Mouse (Mus musculus) testis, adult 2 months (tissue): ENCODE measurements around the gene Ifi35. TPM values are rescaled to one million over a fixed set of nuclear protein-coding genes. Genes with fewer than 3 reads are reported as not detected.
"Not testable (repeated sequence)": the region's sequence is repeated elsewhere in the genome, so short reads cannot be mapped to it uniquely, and the experiment has no call there.

ENCODE experiments used
- H3K27ac ChIP-seq: fragments of 200-500 bp; 2 replicates; pipeline ENCODE4 v1.5.1; 2012; ENCODE audit warnings: low read depth, low read length; ENCODE audit not compliant: control insufficient read depth, insufficient read depth
- H3K27me3 ChIP-seq: fragments of 200-500 bp; 2 replicates; pipeline ENCODE4 v1.6.1; 2012; ENCODE audit warnings: mild to moderate bottlenecking, low read length, moderate library complexity; ENCODE audit not compliant: control insufficient read depth, insufficient read depth
- H3K36me3 ChIP-seq: fragments of 200-500 bp; 2 replicates; pipeline ENCODE4 v1.6.1; 2012; ENCODE audit warnings: mild to moderate bottlenecking, low read length; ENCODE audit not compliant: control insufficient read depth, insufficient read depth
- H3K4me1 ChIP-seq: fragments of 200-500 bp; 2 replicates; pipeline ENCODE4 v1.6.1; 2012; ENCODE audit warnings: low read length; ENCODE audit not compliant: control insufficient read depth, insufficient read depth
- H3K4me3 ChIP-seq: fragments of 200-500 bp; 2 replicates; pipeline ENCODE4 v1.5.1; 2012; ENCODE audit warnings: low read depth, mild to moderate bottlenecking, low read length, moderate library complexity, mixed read lengths; ENCODE audit not compliant: control insufficient read depth
- CTCF ChIP-seq: fragments of 200-500 bp; IDR thresholded peaks from 2 replicates; pipeline ENCODE4 v1.5.1; 2012; ENCODE audit warnings: low read depth, mild to moderate bottlenecking, inconsistent platforms, low read length, moderate library complexity; ENCODE audit not compliant: control insufficient read depth, insufficient read depth, insufficient replicate concordance
- POLR2A ChIP-seq: fragments of 200-500 bp; IDR thresholded peaks from 2 replicates; pipeline ENCODE4 v1.6.1; 2012; ENCODE audit warnings: low read depth, mild to moderate bottlenecking, inconsistent platforms, low read length, moderate library complexity; ENCODE audit not compliant: control insufficient read depth
- polyA plus RNA-seq: library from polyadenylated mRNA; depleted of rRNA; stranded (reverse); fragments of >200 nt; gene quantifications from 2 replicates; pipeline ENCODE4 v1.2.3, GENCODE M21; 2012

Gene Ifi35
- polyA plus RNA-seq, 1 experiment: 3.2 TPM

DNA sequence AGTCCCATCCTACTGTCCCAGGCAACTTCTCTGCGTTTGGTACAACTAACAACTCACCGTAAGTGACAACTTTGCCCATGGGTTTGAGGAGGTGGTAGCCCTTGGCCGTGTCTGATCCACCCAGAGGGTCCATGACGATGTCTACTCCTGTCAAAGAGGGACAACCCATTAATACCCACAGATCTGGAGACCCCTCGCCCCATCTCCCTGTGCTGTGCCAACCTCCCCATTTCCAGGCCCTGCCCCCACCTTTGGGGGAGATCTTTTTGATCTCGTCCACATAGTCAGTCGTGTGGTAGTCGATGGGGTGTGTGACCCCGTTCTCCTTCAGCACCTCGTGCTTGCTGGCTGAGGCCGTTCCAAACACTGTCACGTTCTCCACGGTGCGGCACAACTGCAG lies 13.9 kb downstream of the Ifi35 start:
- Histone ChIP-seq H3K27me3 (no peaks in the 10 kb centered on the region), H3K4me1 (peaks cover 21% of the 10 kb centered on the region), H3K36me3 (no peaks in the 10 kb centered on the region), H3K4me3 (peak overlapping the region; percentile 75), H3K27ac (no peak overlapping the region)
- TF ChIP-seq CTCF (no peak), POLR2A (no peak)

DNA sequence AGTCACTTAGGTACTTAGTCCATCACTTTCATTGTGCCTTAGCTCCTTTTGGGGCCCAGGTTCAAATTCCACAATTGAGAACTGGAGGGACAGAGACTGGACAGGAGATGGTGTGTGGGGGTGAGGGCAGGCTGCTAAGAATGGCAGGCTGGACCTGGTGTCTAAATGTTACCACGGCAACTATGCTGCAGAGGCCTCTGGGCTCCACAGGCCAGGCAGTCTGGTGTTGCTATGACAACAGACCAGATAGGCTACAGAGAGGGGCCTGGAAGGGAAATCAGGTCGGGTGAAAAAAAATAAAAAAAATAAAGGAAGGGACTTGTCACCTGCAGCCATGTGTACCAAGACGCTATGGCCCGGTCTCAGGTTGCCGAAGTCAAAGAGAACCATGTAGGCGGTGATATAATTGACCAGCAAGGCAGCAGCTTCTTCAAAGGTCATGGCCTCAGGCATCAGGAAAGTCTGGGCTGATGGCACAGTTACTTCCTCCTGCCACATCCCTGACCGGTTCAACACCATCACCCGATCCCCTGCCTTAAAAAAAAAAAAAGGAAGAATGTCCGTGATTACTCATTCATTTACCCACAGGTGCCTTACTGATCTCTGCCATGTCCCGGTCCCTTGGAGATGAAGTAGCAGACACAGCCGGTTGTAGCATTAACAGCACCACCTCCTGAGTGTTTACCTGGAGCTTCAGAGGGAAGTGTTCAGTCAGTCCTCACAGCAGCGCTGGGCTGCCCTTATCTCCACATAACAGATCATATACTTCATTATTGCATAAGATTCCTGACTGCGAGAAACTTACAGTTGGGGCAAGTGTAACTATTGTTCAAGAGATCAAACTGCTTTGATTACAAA lies 14.6 kb downstream of the Ifi35 start:
- H3K27me3 ChIP-seq: no peaks in the 10 kb centered on the region
- H3K27ac ChIP-seq: no peak overlapping the region
- H3K4me1 ChIP-seq: peaks cover 24% of the 10 kb centered on the region
- H3K36me3 ChIP-seq: no peaks in the 10 kb centered on the region
- H3K4me3 ChIP-seq: peak overlapping the region; percentile 75
- TF ChIP-seq POLR2A: no peak; the same call in 1 of the 2 replicates
- no peak for TF ChIP-seq CTCF

DNA sequence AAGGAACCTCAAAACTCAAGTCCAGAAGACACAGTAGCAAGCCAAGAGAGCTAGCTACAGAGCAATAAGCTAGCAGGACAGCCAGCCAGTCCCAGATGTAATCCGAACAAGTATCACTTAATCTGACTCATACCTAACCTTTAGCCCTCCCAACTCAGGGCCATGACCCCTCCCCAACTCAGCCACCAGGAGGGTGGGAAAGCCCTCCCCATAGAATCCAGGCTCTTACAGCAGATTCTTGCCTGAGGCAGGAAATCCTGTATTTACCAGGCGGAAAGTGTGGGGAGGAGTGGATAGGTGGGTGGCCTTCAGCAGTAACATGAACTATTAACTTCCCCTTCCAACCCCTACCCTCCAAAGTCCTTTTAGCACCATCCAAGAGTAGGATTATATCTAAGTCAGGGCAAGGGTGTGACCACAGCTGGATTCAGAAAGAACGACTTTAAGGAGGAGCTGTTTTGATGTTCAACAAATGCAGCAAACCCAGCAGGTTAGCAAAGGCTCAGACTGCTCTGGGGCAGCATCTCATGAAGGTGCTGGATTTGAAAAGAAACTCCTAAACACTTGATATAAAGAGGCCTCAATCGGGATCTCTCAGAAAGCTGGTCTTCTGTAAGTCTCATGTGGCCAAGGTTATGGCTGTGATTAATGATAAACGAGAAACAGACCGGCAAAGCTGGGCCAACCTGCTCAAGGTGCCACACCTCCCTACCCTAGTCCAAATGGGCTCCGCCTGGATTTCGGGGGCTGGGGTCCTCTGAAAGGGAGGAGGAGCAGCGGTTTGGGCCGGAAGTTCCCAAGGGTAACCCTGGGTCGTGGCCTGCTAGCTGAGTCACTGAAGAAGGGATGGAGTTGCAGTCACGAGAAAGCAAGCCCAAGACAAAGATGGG lies 16.2 kb downstream of the Ifi35 start, which contains the start of gene Rnd2:
Gene Rnd2 (plus strand): TSS at position 789 of the 890 bp plus-strand sequence.
- TF ChIP-seq CTCF (no peak), POLR2A (no peak)
- Histone ChIP-seq H3K4me3 (peak within 1 kb of the TSS; percentile 91), H3K27ac (peak within 1 kb of the TSS; percentile 44), H3K36me3 (no peaks in the 10 kb centered on the region), H3K27me3 (no peaks in the 10 kb centered on the region), H3K4me1 (peaks cover 30% of the 10 kb centered on the region)

DNA sequence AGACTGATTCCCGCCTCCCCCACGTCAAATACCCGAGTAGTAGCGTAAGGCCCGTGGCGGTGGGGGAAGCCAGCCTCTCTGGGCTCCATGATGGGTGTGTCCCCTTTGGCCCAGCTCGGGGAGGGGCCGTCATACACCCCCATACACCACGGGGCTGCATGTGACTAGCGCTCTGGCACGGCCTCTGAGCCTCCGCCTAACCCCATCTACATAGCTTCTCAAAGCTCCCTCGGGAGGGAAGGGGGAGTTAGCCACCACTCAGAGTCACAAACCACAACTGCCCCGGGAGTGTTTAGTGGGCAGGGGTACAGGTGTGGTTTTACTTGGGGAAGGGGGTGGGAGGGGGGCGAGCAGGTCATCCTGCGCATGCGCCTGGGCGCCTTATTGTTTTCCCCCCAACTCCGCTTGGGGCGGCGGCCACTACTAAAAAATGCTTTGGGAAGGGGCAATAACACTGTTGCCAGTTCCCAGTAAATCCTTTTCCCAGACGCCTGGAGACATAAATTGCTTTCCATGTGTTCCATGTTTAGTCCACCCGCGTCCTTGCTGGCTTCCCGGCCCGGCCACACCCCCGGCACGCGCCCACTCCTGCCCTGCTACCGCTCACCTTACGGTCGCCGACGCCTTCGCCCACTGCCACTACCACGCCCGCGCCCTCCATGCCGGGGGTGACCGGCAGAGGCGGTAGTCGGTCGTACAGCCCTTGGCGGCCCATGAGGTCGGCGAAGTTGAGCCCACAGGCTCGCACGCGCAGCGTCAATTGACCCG lies 17.1 kb downstream of the Ifi35 start:
- peak overlapping the region; percentile 91 for H3K4me3 ChIP-seq
- peaks cover 30% of the 10 kb centered on the region for H3K4me1 ChIP-seq
- H3K27me3 ChIP-seq: no peaks in the 10 kb centered on the region
- no peaks in the 10 kb centered on the region for H3K36me3 ChIP-seq
- TF ChIP-seq CTCF: no peak
- TF ChIP-seq POLR2A: no peak
- H3K27ac ChIP-seq: peak overlapping the region; percentile 44

DNA sequence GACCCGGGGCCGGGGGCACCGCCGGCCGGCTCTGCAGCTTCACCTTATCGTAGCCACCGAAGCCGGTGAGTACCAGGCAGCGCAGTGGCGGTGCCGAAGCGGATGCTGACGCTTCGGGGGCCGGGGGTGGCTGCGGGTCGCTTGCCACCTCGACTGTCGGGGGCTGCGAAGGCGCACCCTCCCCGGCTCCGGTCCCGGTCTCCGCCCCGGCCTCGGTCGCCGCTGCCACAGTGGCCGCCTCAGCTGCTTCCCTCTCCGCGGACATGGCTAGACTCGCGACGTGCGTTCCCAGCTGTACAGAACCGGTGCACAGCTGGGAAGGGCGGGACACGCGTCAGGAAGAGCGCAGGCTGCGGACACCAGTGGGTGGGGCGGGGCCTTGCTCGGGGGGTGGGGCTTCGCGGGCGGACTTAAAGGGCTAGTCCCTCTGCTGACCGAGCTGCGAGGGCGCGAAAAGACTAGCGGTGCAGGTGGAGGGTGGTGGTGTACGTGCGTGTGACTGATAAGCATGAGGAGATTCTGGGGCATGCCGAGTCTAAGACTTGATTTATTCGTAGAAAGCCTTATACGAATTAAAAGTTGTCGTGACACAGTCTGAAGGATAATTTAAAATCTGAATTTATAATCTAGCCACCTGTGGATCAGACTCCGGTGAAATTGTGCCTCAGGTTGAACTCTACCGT lies 17.8 kb downstream of the Ifi35 start, which contains the start of gene Vat1:
Gene Vat1 (minus strand): TSS at position 362 of the 683 bp plus-strand sequence.
- Histone ChIP-seq H3K27ac (peak within 1 kb of the TSS; percentile 44), H3K4me3 (peak within 1 kb of the TSS; percentile 91), H3K4me1 (peaks cover 30% of the 10 kb centered on the region), H3K36me3 (no peaks in the 10 kb centered on the region), H3K27me3 (no peaks in the 10 kb centered on the region)
- TF ChIP-seq POLR2A (peak; percentile 65; the same call in 1 of the 2 replicates), CTCF (no peak)

DNA sequence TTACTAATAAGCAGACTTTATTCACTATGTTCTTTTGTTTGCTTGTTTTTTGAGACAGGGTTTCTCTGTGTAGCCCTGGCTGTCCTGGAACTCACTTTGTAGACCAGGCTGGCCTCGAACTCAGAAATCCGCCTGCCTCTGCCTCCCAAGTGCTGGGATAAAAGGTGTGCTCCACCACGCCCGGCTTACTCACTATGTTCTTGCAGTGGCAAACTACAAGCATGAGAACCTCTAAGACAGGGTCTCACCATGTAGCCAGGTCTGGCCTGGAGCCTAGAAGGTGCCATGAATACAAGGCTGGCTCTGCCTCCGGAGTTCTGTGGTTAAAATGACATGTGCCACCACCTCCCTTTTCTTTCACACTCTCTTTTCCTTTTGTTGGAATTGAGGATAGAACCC lies 18.3 kb downstream of the Ifi35 start:
- peaks cover 30% of the 10 kb centered on the region for H3K4me1 ChIP-seq
- H3K4me3 ChIP-seq, H3K27me3 ChIP-seq, H3K36me3 ChIP-seq, H3K27ac ChIP-seq: not testable (repeated sequence)
